Mouse (Mus musculus) left cerebral cortex, adult 11 months (tissue): ENCODE data around the gene Rapgef4.
"Not testable (repeated sequence)": the region's sequence is repeated elsewhere in the genome, so short reads cannot be mapped to it uniquely, and the experiment has no call there.

Experiments used
- DNase-seq: peaks from one replicate; pipeline ENCODE4 v3.0.0; 2022; ENCODE audit warnings: low spot score

Gene Rapgef4

GRCm38 (mm10) chr2:72029081-72029480 lies 48.0 kb downstream of the Rapgef4 start:
- no peak for DNase-seq

- no peak for DNase-seq
Observed at GRCm38 (mm10) chr2:72029586-72030144, 48.6 kb downstream of the Rapgef4 start.

- DNase-seq = no peak
Observed at GRCm38 (mm10) chr2:72031717-72032116, 50.7 kb downstream of the Rapgef4 start.

GRCm38 (mm10) chr2:72035616-72036015 lies 54.6 kb downstream of the Rapgef4 start:
- no peak for DNase-seq

DNA sequence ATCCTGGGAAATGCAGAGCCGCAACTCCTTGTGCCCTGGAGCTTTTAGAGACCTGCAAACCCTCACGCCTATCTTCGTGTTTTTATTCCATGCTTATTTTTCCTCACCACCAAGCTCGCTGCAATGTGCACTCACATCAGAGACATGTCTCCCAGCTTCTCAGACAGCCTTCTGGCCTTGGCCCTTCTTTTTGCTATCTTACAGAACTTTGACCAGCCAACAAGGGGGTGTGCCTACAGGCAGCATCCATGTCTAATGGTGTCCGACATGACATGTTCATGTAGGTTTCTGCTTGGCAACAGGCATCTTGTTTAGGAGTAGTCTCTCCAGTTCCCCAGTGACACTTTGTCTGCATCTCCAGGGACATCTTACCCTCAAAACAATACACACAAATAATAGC lies 56.3 kb downstream of the Rapgef4 start:
- no peak for DNase-seq

DNA sequence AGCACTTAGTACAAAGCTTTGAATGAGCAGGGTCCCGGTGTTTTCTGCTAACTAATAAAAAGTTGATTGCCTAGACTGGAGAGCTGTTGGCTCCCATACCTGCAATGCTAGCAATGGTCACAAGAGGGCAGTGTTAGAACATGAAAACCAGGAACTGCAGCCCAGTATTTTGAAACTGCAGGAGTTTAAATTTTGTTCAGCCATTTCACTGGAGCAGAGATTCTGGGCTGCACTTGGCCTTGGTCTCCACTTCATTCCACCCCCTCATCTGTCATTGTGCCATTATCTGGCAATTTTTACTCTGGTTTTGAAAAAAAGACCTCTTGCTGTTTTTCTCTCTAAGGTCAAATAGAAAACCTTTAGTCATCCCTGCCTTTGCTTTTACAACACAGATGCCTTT lies 57.2 kb downstream of the Rapgef4 start:
- DNase-seq = peak; percentile 80

DNA sequence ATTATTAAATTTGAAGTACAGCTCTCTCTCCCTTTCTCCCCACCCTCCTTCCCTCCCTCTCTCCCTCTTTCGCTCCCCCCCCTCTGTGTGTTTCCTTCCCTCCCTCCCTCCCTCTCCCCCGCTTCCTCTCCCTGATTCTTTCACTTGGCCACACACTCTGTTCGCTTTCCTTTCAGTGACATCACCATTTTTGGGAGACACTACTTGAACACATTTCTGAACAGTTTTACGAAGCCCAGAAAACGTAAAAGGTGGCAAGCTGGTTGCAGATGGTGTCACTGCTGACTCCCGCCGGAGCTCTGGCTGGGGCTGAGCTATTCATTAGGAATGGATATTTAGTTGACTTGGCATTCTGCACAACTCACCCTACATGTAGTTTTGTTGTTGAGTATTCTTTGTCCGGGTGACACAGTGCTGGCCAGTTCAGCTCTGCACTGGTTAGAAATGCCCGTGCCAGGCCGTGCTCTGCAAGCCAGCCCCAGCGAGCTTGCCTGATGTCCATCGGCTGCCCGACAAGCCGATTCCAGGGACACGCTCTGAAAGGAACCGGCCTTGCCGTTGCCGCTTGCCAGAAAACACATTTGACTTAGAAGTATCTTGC lies 57.7 kb downstream of the Rapgef4 start:
- no peak for DNase-seq

- no peak for DNase-seq
Observed at GRCm38 (mm10) chr2:72039522-72040045, 58.5 kb downstream of the Rapgef4 start.

GRCm38 (mm10) chr2:72041087-72041486 lies 60.0 kb downstream of the Rapgef4 start:
- DNase-seq = no peak

DNA sequence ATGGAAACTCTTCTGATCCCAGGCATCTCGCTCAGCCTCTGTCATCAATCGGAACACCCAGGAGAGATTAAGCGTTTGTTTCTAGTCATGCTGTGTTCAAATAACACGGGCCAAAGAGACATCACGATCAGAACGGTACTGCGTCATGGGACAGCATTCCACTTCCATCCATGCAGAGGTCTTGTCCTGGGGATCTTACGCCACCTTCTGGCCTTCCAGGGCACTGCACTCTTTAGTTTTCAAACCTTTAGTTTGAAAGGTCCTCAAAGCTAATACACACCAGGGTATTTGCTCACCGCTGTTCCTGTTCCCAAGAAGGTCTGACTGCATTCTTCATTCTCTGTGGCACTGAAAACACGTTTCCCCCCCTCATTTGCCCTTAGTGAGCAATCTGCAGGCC lies 61.1 kb downstream of the Rapgef4 start:
- DNase-seq = no peak

DNA sequence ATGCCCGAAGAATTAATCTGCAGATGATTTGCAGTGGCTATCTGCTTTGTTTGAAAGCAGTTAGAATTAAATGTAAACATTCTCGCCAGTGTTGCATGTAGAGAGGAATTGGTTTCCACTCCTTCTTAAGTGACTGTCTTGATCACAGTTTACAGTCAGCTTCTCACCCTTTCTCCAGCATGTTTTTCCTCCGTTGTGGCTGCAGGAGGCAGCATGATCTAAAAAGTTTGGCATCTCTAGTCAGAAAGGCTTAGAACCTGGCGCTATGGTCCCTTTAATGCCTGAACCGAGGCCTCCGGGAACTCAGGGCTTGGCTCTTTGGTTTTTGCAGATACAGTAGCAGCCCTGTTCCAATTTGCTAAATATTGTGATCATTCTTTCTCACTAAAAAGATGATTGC lies 63.2 kb downstream of the Rapgef4 start:
- no peak for DNase-seq

- DNase-seq = no peak
Observed at GRCm38 (mm10) chr2:72045024-72045423, 64.0 kb downstream of the Rapgef4 start.

GRCm38 (mm10) chr2:72045659-72046058 lies 64.6 kb downstream of the Rapgef4 start:
- DNase-seq = no peak

- no peak for DNase-seq
Observed at GRCm38 (mm10) chr2:72050451-72050850, 69.4 kb downstream of the Rapgef4 start.

DNA sequence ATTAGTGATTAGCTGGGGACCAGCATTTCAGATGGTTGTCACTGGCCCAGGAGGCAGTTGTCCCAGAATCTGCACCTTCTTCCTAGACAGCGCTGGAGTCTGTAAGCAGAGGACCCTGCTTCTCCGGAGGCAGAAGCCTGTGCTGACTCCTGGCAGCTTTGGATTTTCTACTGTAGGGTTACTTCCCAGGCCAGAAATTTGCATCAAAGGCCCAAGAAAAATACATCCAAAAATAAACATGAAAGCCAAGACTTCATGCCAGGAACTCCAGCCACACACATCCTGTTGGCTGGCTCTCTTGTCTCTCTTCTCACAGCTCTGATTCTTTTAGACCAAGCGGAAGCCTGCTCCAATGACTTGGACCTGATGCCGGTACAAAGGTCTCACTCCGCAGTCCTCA lies 73.2 kb downstream of the Rapgef4 start:
- no peak for DNase-seq

- no peak for DNase-seq
Observed at GRCm38 (mm10) chr2:72054736-72055135, 73.7 kb downstream of the Rapgef4 start.

DNA sequence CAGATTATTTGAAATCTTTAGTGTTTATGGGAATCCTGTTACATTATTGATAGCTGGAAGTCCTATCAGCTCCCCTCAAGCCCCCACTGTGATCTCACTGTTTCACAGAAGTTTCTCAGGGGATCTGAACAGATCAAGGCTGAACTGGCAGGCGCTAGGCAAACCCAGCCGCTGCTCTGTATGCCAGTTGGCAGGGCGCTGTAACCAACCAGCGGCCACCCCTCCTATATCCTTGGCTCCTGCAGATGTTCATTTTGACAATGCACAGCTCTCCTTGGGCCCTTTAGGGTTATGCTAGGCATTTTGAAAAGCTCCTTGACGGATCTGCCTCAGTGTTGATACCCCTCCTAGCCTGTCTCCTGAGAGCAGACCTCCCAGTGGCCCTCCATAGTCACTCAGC lies 74.4 kb downstream of the Rapgef4 start:
- DNase-seq = no peak

DNA sequence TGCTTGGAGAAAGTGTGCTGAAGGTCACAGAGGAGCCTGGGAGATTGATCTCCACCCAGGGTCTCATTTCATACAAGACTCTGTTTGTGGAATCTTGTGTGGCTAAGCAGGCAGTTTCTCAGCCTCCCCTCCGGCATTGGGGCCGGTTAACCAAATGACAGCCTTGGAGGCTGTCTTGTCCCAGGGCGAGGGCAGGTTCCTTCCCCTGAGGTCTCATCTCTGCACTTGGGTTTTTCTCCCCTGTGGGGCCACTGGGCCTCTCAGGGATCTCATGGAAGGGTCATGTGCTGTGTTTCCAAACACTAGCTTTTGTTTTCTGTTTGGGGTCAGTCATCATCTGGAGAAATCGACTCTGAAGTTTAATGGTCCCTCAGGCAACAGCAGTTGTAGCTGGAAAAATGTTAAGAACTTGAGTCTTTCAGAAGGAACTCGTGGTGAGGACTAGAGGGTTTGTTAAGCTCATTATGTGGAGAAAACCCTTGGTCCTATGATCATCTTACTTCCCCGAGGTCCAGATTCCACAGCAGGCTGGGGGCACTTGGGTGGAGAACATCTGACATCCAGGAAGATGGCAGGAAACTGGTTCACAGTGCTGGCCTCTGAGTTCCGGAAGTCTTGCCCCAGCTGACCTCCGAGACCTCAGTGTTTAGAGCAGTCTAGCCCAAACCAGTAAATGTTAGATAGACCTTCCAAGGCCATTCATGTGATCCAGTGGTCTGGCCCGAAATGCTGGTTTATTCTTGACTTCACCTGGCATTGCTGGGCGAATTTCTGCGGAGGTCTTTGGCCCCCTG lies 75.2 kb downstream of the Rapgef4 start:
- no peak for DNase-seq

GRCm38 (mm10) chr2:72062931-72063330 lies 81.9 kb downstream of the Rapgef4 start:
- no peak for DNase-seq

GRCm38 (mm10) chr2:72068505-72068904 lies 87.5 kb downstream of the Rapgef4 start:
- DNase-seq = no peak

GRCm38 (mm10) chr2:72070086-72070485 lies 89.0 kb downstream of the Rapgef4 start:
- no peak for DNase-seq

- not testable (repeated sequence) for DNase-seq
Observed at GRCm38 (mm10) chr2:72073121-72073520, 92.1 kb downstream of the Rapgef4 start.

GRCm38 (mm10) chr2:72074999-72075561 lies 94.0 kb downstream of the Rapgef4 start:
- DNase-seq = no peak
